Mouse (Mus musculus) gastrocnemius, postnatal 25 days (tissue): ENCODE results near the gene A530016L24Rik. TPM values are rescaled to one million over a fixed set of nuclear protein-coding genes. Genes with fewer than 3 reads are reported as not detected.

Experiments used
- DNase-seq: peaks from one replicate; pipeline ENCODE4 v3.0.0; 2022
- total RNA-seq, 2 experiments: library from RNA; stranded (reverse); gene quantifications; 1 replicate in 1 of 2; 2 replicates in 1 of 2; pipeline ENCODE4 v1.2.3; 2021

A530016L24Rik gene
- total RNA-seq, 2 experiments from 2014 or later: 0.69 to 5.5 TPM

GRCm38 (mm10) chr12:112503003-112503771, 13.9 kb downstream of the A530016L24Rik start:
- no peak for DNase-seq

GRCm38 (mm10) chr12:112506267-112506666, 17.0 kb downstream of the A530016L24Rik start:
- no peak for DNase-seq

- DNase-seq: no peak
Measured at GRCm38 (mm10) chr12:112507264-112507663, 18.0 kb downstream of the A530016L24Rik start.

GRCm38 (mm10) chr12:112507984-112508383, 18.7 kb downstream of the A530016L24Rik start:
- no peak for DNase-seq

GRCm38 (mm10) chr12:112510365-112510732, 21.1 kb downstream of the A530016L24Rik start:
- no peak for DNase-seq

GRCm38 (mm10) chr12:112510733-112511372, 21.6 kb downstream of the A530016L24Rik start:
- DNase-seq: no peak

GRCm38 (mm10) chr12:112514897-112515296, 25.6 kb downstream of the A530016L24Rik start:
- no peak for DNase-seq

- no peak for DNase-seq
Measured at GRCm38 (mm10) chr12:112516697-112517337, 27.6 kb downstream of the A530016L24Rik start, which contains the start of gene Tmem179. Tmem179 (minus strand) TSS chr12:112516747.

GRCm38 (mm10) chr12:112518105-112518504, 28.9 kb downstream of the A530016L24Rik start:
- DNase-seq: no peak

GRCm38 (mm10) chr12:112533758-112534157, 44.5 kb downstream of the A530016L24Rik start:
- no peak for DNase-seq

GRCm38 (mm10) chr12:112537233-112537632, 48.0 kb downstream of the A530016L24Rik start:
- no peak for DNase-seq

- no peak for DNase-seq
Measured at GRCm38 (mm10) chr12:112538356-112538755, 49.1 kb downstream of the A530016L24Rik start.

- no peak for DNase-seq
Measured at GRCm38 (mm10) chr12:112539466-112539965, 50.3 kb downstream of the A530016L24Rik start.

- no peak for DNase-seq
Measured at GRCm38 (mm10) chr12:112540321-112540720, 51.1 kb downstream of the A530016L24Rik start.

- DNase-seq: no peak
Measured at GRCm38 (mm10) chr12:112541483-112542091, 52.3 kb downstream of the A530016L24Rik start.

GRCm38 (mm10) chr12:112542257-112542919, 53.1 kb downstream of the A530016L24Rik start:
- no peak for DNase-seq

- peak; percentile 62 for DNase-seq
Measured at GRCm38 (mm10) chr12:112542920-112543300, 53.7 kb downstream of the A530016L24Rik start.

GRCm38 (mm10) chr12:112543941-112544340, 54.7 kb downstream of the A530016L24Rik start:
- DNase-seq: no peak

- DNase-seq: peak; percentile 37
Measured at GRCm38 (mm10) chr12:112544946-112545701, 55.9 kb downstream of the A530016L24Rik start.

GRCm38 (mm10) chr12:112546110-112546509, 56.9 kb downstream of the A530016L24Rik start:
- DNase-seq: no peak

GRCm38 (mm10) chr12:112549287-112549686, 60.0 kb downstream of the A530016L24Rik start:
- DNase-seq: no peak
